In genomic region chrX:113810369-113810768, GRCm38 (mm10) we compare ENCODE assay signal across 22 mouse cellular contexts.
"Had no signal": no experiment of that assay in that cellular context is flagged by ENCODE, and none has a peak within 500 bp of the region (broad histone marks: within the 10 kb centered on the region; RNA-seq: fewer than 3 reads in every experiment).

No protein-coding gene starts in this region.

- H3K4me2 ChIP-seq: kidney, embryonic 15.5 days; limb, embryonic 12.5 days; limb, embryonic 15.5 days; liver, embryonic 11.5 days; lung, embryonic 14.5 days; midbrain, embryonic 15.5 days; neural tube, embryonic 12.5 days; stomach, embryonic 15.5 days had no signal

- ATAC-seq: liver, postnatal 0 days; lung, postnatal 0 days; midbrain, embryonic 15.5 days had no signal

- H3K9me3 ChIP-seq: kidney, embryonic 15.5 days; limb, embryonic 12.5 days; limb, embryonic 15.5 days; midbrain, embryonic 15.5 days; neural tube, embryonic 12.5 days; stomach, embryonic 15.5 days had no signal

- DNase-seq: kidney, adult 11 months; kidney, adult 8-10 months; kidney, postnatal 14 days; kidney, postnatal 4 days; left cerebral cortex, postnatal 4 days; liver, postnatal 0 days; lung, embryonic 14.5 days; right cerebral cortex, adult 18-20 months; right cerebral cortex, postnatal 14 days; right cerebral cortex, postnatal 4 days; thymus, postnatal 25 days had no signal

- H3K27me3 ChIP-seq: kidney, embryonic 15.5 days; limb, embryonic 12.5 days; limb, embryonic 15.5 days; midbrain, embryonic 15.5 days; neural tube, embryonic 12.5 days; stomach, embryonic 15.5 days had no signal

- H3K9ac ChIP-seq: kidney, embryonic 15.5 days; limb, embryonic 12.5 days; limb, embryonic 15.5 days; liver, embryonic 14.5 days; liver, postnatal 0 days; lung, embryonic 14.5 days; midbrain, embryonic 15.5 days; neural tube, embryonic 12.5 days; stomach, embryonic 15.5 days had no signal

- H3K27ac ChIP-seq: kidney, embryonic 15.5 days; limb, embryonic 12.5 days; limb, embryonic 15.5 days; liver, embryonic 14.5 days; macrophage; midbrain, embryonic 15.5 days; neural tube, embryonic 12.5 days; stomach, embryonic 15.5 days had no signal

- H3K4me1 ChIP-seq: kidney, embryonic 15.5 days; limb, embryonic 12.5 days; limb, embryonic 15.5 days; midbrain, embryonic 15.5 days; neural tube, embryonic 12.5 days; stomach, embryonic 15.5 days had no signal

- H3K36me3 ChIP-seq: kidney, embryonic 15.5 days; limb, embryonic 12.5 days; limb, embryonic 15.5 days; midbrain, embryonic 15.5 days; neural tube, embryonic 12.5 days; stomach, embryonic 15.5 days had no signal

- H3K4me3 ChIP-seq: kidney, embryonic 15.5 days; limb, embryonic 12.5 days; limb, embryonic 15.5 days; midbrain, embryonic 15.5 days; myocyte; neural tube, embryonic 12.5 days; stomach, embryonic 15.5 days had no signal
